Mouse (Mus musculus): Measurements from ENCODE around the gene Atp2a2. TPM values are rescaled to one million over a fixed set of nuclear protein-coding genes. Genes with fewer than 3 reads are reported as not detected.

Gene Atp2a2
- polyA plus RNA-seq, 1 experiment from 2014 or later, result 47.2 TPM

GRCm38 (mm10) chr5:122513421-122514126, 11.5 kb upstream of the Atp2a2 start:
- no peaks in the 10 kb centered on the region for H3K9me3 ChIP-seq (ENCODE audit: control insufficient read depth, low read length)
- no peak overlapping the region for H3K9ac ChIP-seq (ENCODE audit: low read depth, low read length)
- no peak overlapping the region for H3K4me3 ChIP-seq (ENCODE audit: low read length)
- no peaks in the 10 kb centered on the region for H3K36me3 ChIP-seq (ENCODE audit: control insufficient read depth, insufficient read depth, low read length)
- 45% methylated on average over 22 of the region's 23 CpGs for WGBS
- no peaks in the 10 kb centered on the region for H3K27me3 ChIP-seq (replicated peaks; ENCODE audit: control insufficient read depth, insufficient read depth, low read length)
- 0 out of 2 replicates have a peak overlapping the region, but pooled peaks have one; percentile 18 for H3K4me2 ChIP-seq (ENCODE audit: low read length)
- H3K27ac ChIP-seq (ENCODE audit: low read depth, low read length), result no peak overlapping the region
- no peak for ATAC-seq
- peaks cover 7% of the 10 kb centered on the region for H3K4me1 ChIP-seq (ENCODE audit: control insufficient read depth, insufficient read depth, low read depth, low read length)

- Histone ChIP-seq H3K9me3 (ENCODE audit: control insufficient read depth, low read length) (no peaks in the 10 kb centered on the region), H3K27me3 (replicated peaks; ENCODE audit: control insufficient read depth, insufficient read depth, low read length) (no peaks in the 10 kb centered on the region), H3K4me2 (ENCODE audit: low read length) (no peak overlapping the region), H3K4me1 (ENCODE audit: control insufficient read depth, insufficient read depth, low read depth, low read length) (peaks cover 7% of the 10 kb centered on the region), H3K27ac (ENCODE audit: low read depth, low read length) (no peak overlapping the region), H3K4me3 (ENCODE audit: low read length) (no peak overlapping the region), H3K9ac (ENCODE audit: low read depth, low read length) (no peak overlapping the region), H3K36me3 (ENCODE audit: control insufficient read depth, insufficient read depth, low read length) (no peaks in the 10 kb centered on the region)
- ATAC-seq, result no peak
- WGBS, result 63% methylated on average over 6 of the region's 6 CpGs
Observed at GRCm38 (mm10) chr5:122512011-122512410, 10.0 kb upstream of the Atp2a2 start.

GRCm38 (mm10) chr5:122511405-122511804, 9.4 kb upstream of the Atp2a2 start:
- H3K27me3 ChIP-seq (replicated peaks; ENCODE audit: control insufficient read depth, insufficient read depth, low read length), result no peaks in the 10 kb centered on the region
- no peak for ATAC-seq
- H3K27ac ChIP-seq (ENCODE audit: low read depth, low read length), result no peak overlapping the region
- no peaks in the 10 kb centered on the region for H3K36me3 ChIP-seq (ENCODE audit: control insufficient read depth, insufficient read depth, low read length)
- 67% methylated on average over 9 of the region's 9 CpGs for WGBS
- peaks cover 7% of the 10 kb centered on the region for H3K4me1 ChIP-seq (ENCODE audit: control insufficient read depth, insufficient read depth, low read depth, low read length)
- H3K4me2 ChIP-seq (ENCODE audit: low read length), result no peak overlapping the region
- H3K4me3 ChIP-seq (ENCODE audit: low read length), result no peak overlapping the region
- H3K9ac ChIP-seq (ENCODE audit: low read depth, low read length), result no peak overlapping the region
- H3K9me3 ChIP-seq (ENCODE audit: control insufficient read depth, low read length), result no peaks in the 10 kb centered on the region

- 64% methylated on average over 17 of the region's 17 CpGs for WGBS
- Histone ChIP-seq H3K27ac (ENCODE audit: low read depth, low read length) (no peak overlapping the region), H3K4me3 (ENCODE audit: low read length) (no peak overlapping the region), H3K27me3 (replicated peaks; ENCODE audit: control insufficient read depth, insufficient read depth, low read length) (no peaks in the 10 kb centered on the region), H3K4me1 (ENCODE audit: control insufficient read depth, insufficient read depth, low read depth, low read length) (peaks cover 7% of the 10 kb centered on the region), H3K9me3 (ENCODE audit: control insufficient read depth, low read length) (no peaks in the 10 kb centered on the region), H3K36me3 (ENCODE audit: control insufficient read depth, insufficient read depth, low read length) (no peaks in the 10 kb centered on the region), H3K9ac (ENCODE audit: low read depth, low read length) (no peak overlapping the region), H3K4me2 (ENCODE audit: low read length) (no peak overlapping the region)
- ATAC-seq, result no peak
Observed at GRCm38 (mm10) chr5:122510651-122511157, 8.7 kb upstream of the Atp2a2 start.

- Histone ChIP-seq H3K9ac (ENCODE audit: low read depth, low read length) (no peak overlapping the region), H3K36me3 (ENCODE audit: control insufficient read depth, insufficient read depth, low read length) (no peaks in the 10 kb centered on the region), H3K4me2 (ENCODE audit: low read length) (no peak overlapping the region), H3K9me3 (ENCODE audit: control insufficient read depth, low read length) (no peaks in the 10 kb centered on the region), H3K4me1 (ENCODE audit: control insufficient read depth, insufficient read depth, low read depth, low read length) (peaks cover 7% of the 10 kb centered on the region), H3K27ac (ENCODE audit: low read depth, low read length) (no peak overlapping the region), H3K27me3 (replicated peaks; ENCODE audit: control insufficient read depth, insufficient read depth, low read length) (no peaks in the 10 kb centered on the region), H3K4me3 (ENCODE audit: low read length) (no peak overlapping the region)
- ATAC-seq, result no peak
- 60% methylated on average over 7 of the region's 7 CpGs for WGBS
Observed at GRCm38 (mm10) chr5:122509608-122510007, 7.6 kb upstream of the Atp2a2 start.

GRCm38 (mm10) chr5:122508861-122509306, 6.9 kb upstream of the Atp2a2 start:
- Histone ChIP-seq H3K4me3 (ENCODE audit: low read length) (no peak overlapping the region), H3K9me3 (ENCODE audit: control insufficient read depth, low read length) (no peaks in the 10 kb centered on the region), H3K4me1 (ENCODE audit: control insufficient read depth, insufficient read depth, low read depth, low read length) (peaks cover 2% of the 10 kb centered on the region), H3K27ac (ENCODE audit: low read depth, low read length) (no peak overlapping the region), H3K4me2 (ENCODE audit: low read length) (no peak overlapping the region), H3K27me3 (replicated peaks; ENCODE audit: control insufficient read depth, insufficient read depth, low read length) (no peaks in the 10 kb centered on the region), H3K9ac (ENCODE audit: low read depth, low read length) (no peak overlapping the region), H3K36me3 (ENCODE audit: control insufficient read depth, insufficient read depth, low read length) (no peaks in the 10 kb centered on the region)
- 58% methylated on average over 11 of the region's 11 CpGs for WGBS
- ATAC-seq, result 0 out of 2 replicates have a peak, but pooled peaks have one; percentile 27

GRCm38 (mm10) chr5:122507396-122507795, 5.4 kb upstream of the Atp2a2 start:
- Histone ChIP-seq H3K9me3 (ENCODE audit: control insufficient read depth, low read length) (no peaks in the 10 kb centered on the region), H3K9ac (ENCODE audit: low read depth, low read length) (no peak overlapping the region), H3K27me3 (replicated peaks; ENCODE audit: control insufficient read depth, insufficient read depth, low read length) (no peaks in the 10 kb centered on the region), H3K4me3 (ENCODE audit: low read length) (no peak overlapping the region), H3K27ac (ENCODE audit: low read depth, low read length) (no peak overlapping the region), H3K36me3 (ENCODE audit: control insufficient read depth, insufficient read depth, low read length) (no peaks in the 10 kb centered on the region), H3K4me1 (ENCODE audit: control insufficient read depth, insufficient read depth, low read depth, low read length) (peaks cover 11% of the 10 kb centered on the region), H3K4me2 (ENCODE audit: low read length) (no peak overlapping the region)
- ATAC-seq, result no peak

- Histone ChIP-seq H3K9ac (ENCODE audit: low read depth, low read length) (no peak overlapping the region), H3K36me3 (ENCODE audit: control insufficient read depth, insufficient read depth, low read length) (no peaks in the 10 kb centered on the region), H3K4me3 (ENCODE audit: low read length) (no peak overlapping the region), H3K9me3 (ENCODE audit: control insufficient read depth, low read length) (no peaks in the 10 kb centered on the region), H3K27me3 (replicated peaks; ENCODE audit: control insufficient read depth, insufficient read depth, low read length) (no peaks in the 10 kb centered on the region), H3K4me1 (ENCODE audit: control insufficient read depth, insufficient read depth, low read depth, low read length) (peaks cover 11% of the 10 kb centered on the region), H3K27ac (ENCODE audit: low read depth, low read length) (no peak overlapping the region), H3K4me2 (ENCODE audit: low read length) (no peak overlapping the region)
- 90% methylated on average over 3 of the region's 3 CpGs for WGBS
- no peak for ATAC-seq
Observed at GRCm38 (mm10) chr5:122506462-122506861, 4.4 kb upstream of the Atp2a2 start.

GRCm38 (mm10) chr5:122505554-122505953, 3.5 kb upstream of the Atp2a2 start:
- 89% methylated on average over 5 of the region's 5 CpGs for WGBS
- no peak overlapping the region for H3K27ac ChIP-seq (ENCODE audit: low read depth, low read length)
- no peak overlapping the region for H3K4me2 ChIP-seq (ENCODE audit: low read length)
- ATAC-seq, result no peak
- H3K36me3 ChIP-seq (ENCODE audit: control insufficient read depth, insufficient read depth, low read length), result no peaks in the 10 kb centered on the region
- H3K9me3 ChIP-seq (ENCODE audit: control insufficient read depth, low read length), result no peaks in the 10 kb centered on the region
- no peaks in the 10 kb centered on the region for H3K27me3 ChIP-seq (replicated peaks; ENCODE audit: control insufficient read depth, insufficient read depth, low read length)
- H3K4me1 ChIP-seq (ENCODE audit: control insufficient read depth, insufficient read depth, low read depth, low read length), result peaks cover 11% of the 10 kb centered on the region
- H3K4me3 ChIP-seq (ENCODE audit: low read length), result no peak overlapping the region
- no peak overlapping the region for H3K9ac ChIP-seq (ENCODE audit: low read depth, low read length)
